Mouse (Mus musculus) stomach, embryonic 15.5 days (tissue): Measurements from ENCODE around the gene Stk36. TPM values are rescaled to one million over a fixed set of nuclear protein-coding genes. Genes with fewer than 3 reads are reported as not detected.

ENCODE experiments used
- ATAC-seq: fragments of 200-750 bp; cut with Nextera tagmentation; 2 replicates; pipeline ENCODE4 v1.8.0; 2017; ENCODE audit warnings: low read depth, moderate number of reproducible peaks, moderate TSS enrichment; ENCODE audit not compliant: insufficient read depth, low FRiP score
- H3K27ac ChIP-seq: fragments of 300-500 bp; sonication (generic); 2 replicates; pipeline ENCODE4 v1.5.1; 2015; ENCODE audit warnings: mild to moderate bottlenecking, inconsistent platforms
- H3K27me3 ChIP-seq: fragments of 300-500 bp; sonication (generic); replicated peaks from 2 replicates; pipeline ENCODE4 v1.6.1; 2015; ENCODE audit warnings: inconsistent platforms
- H3K36me3 ChIP-seq: fragments of 300-500 bp; sonication (generic); 2 replicates; pipeline ENCODE4 v1.6.1; 2015; ENCODE audit warnings: inconsistent platforms
- H3K4me1 ChIP-seq: fragments of 300-500 bp; sonication (generic); 2 replicates; pipeline ENCODE4 v1.6.1; 2015; ENCODE audit warnings: inconsistent platforms
- H3K4me2 ChIP-seq: fragments of 300-500 bp; sonication (generic); 2 replicates; pipeline ENCODE4 v1.6.1; 2015; ENCODE audit warnings: mild to moderate bottlenecking, inconsistent platforms
- H3K4me3 ChIP-seq: fragments of 300-500 bp; sonication (generic); replicated peaks from 2 replicates; pipeline ENCODE4 v1.5.1; 2015; ENCODE audit warnings: inconsistent platforms
- H3K9ac ChIP-seq: fragments of 300-500 bp; sonication (generic); 2 replicates; pipeline ENCODE4 v1.6.1; 2015; ENCODE audit warnings: inconsistent platforms
- H3K9me3 ChIP-seq: fragments of 300-500 bp; sonication (generic); 2 replicates; pipeline ENCODE4 v1.6.1; 2016; ENCODE audit warnings: inconsistent platforms
- WGBS: fragments of 180-500 bp; shearing (Covaris S2); methylation state at CpG from one replicate; pipeline ENCODE4 v1.1.7; 2015; 5-methylcytosine and 5-hydroxymethylcytosine counted together
- polyA plus RNA-seq: library from polyadenylated mRNA; unstranded; fragments of >200 nt; fragmentation: Nextera tagmentation; extraction: Ambion mirVana; gene quantifications from 2 replicates; pipeline ENCODE4 v1.2.1, GENCODE M21; 2015

Gene Stk36
- 3.3 and 5.9 TPM in 2 replicates for polyA plus RNA-seq

DNA sequence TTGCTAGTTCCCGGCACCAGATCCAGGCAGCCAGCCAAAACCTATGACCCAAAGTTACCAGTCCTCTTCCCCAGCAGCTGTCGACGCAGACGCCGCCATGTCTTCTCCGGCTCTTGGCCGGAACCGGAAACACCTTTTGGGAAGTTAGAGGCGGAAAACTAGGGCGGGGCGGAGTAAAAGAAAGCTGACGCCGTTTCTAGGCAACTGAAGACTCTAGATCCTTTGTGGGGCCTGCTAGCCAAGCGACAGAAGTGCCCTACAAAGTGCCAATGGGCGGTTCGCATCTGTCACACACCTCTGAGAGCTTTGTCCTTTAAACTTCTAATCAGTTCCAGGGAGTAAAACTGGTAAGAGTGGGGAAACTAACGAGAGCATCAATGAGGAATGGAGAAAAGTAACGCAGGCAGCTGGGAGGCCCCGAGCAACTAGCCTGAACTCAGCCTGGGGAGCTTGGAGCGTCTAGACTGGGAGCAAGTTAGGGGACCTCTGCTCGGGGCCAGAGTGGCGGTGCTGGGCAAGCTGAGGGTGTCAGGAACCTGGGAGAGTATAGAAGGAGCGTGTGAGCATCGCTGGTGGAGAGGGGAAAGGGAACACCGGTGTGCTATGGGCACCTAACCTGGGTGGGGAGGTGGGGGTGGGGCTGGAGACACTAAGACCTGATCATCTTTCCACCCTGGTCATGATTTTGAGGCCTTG is at the start of gene Stk36, which contains the start of gene Rnf25:
Gene Stk36 (plus strand): TSS at position 179 of the 696 bp plus-strand sequence.
Gene Rnf25 (minus strand): TSS at position 131 of the 696 bp plus-strand sequence.
- Histone ChIP-seq H3K27ac (peak within 1 kb of the TSS; percentile 63), H3K9ac (peak within 1 kb of the TSS; percentile 86), H3K4me3 (peak within 1 kb of the TSS; percentile 91), H3K4me2 (peak within 1 kb of the TSS; percentile 81), H3K27me3 (no peaks in the 10 kb centered on the region), H3K36me3 (peaks cover 15% of the 10 kb centered on the region), H3K4me1 (peaks cover 5% of the 10 kb centered on the region), H3K9me3 (no peaks in the 10 kb centered on the region)
- WGBS = 8% methylated on average over 25 of the region's 25 CpGs
- peak; percentile 84 for ATAC-seq

DNA sequence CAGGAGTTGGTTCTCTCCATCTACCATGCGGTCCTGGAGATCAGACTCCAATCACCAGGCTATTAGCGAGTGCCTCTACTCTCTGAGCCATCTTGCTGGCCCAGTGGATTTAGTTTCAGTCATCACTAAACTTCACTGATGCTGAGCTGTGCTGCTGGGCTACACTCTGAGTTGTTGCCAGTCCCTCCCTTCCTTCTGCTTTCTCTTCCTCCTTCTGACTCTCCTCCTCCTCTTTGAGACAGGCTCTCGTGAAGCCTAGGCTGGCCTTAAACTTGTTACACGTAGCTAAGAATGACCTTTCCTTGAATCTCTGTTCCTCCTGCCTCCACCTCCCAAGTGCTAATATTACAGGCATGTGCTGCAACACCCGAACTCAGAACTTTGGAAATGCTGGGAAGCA is 42.2 kb upstream of the Stk36 start:
- no peak overlapping the region for H3K4me2 ChIP-seq
- no peaks in the 10 kb centered on the region for H3K27me3 ChIP-seq
- no peaks in the 10 kb centered on the region for H3K9me3 ChIP-seq
- no peak overlapping the region for H3K27ac ChIP-seq
- no peak for ATAC-seq
- H3K36me3 ChIP-seq = peaks cover 4% of the 10 kb centered on the region
- 76% methylated on average over 5 of the region's 5 CpGs for WGBS
- H3K4me3 ChIP-seq = no peak overlapping the region
- H3K4me1 ChIP-seq = no peaks in the 10 kb centered on the region
- no peak overlapping the region for H3K9ac ChIP-seq

DNA sequence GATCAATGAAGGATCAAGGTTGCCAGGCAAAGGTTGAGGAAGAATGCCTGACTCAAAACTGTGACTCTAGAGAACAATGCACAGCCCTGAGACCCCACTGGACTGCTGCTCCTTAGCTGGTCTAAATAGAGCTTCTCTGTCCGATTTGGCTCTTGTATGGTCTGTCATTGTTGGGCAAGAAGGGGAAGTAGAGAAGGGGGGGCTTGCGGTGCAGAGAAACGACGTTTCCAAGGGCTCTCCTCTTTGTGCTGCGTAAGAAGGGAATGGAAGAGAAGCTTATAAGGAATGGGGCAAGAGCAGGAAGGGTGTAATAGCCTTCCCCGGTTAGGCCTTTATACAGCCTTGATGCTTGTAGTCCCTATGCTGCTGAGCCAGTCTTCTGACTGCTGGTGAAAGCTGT is 35.4 kb upstream of the Stk36 start:
- Histone ChIP-seq H3K4me1 (no peaks in the 10 kb centered on the region), H3K27ac (no peak overlapping the region), H3K9me3 (no peaks in the 10 kb centered on the region), H3K36me3 (peaks cover 56% of the 10 kb centered on the region), H3K4me3 (no peak overlapping the region), H3K27me3 (no peaks in the 10 kb centered on the region), H3K9ac (no peak overlapping the region), H3K4me2 (no peak overlapping the region)
- no peak for ATAC-seq
- WGBS = 85% methylated on average over 6 of the region's 6 CpGs

DNA sequence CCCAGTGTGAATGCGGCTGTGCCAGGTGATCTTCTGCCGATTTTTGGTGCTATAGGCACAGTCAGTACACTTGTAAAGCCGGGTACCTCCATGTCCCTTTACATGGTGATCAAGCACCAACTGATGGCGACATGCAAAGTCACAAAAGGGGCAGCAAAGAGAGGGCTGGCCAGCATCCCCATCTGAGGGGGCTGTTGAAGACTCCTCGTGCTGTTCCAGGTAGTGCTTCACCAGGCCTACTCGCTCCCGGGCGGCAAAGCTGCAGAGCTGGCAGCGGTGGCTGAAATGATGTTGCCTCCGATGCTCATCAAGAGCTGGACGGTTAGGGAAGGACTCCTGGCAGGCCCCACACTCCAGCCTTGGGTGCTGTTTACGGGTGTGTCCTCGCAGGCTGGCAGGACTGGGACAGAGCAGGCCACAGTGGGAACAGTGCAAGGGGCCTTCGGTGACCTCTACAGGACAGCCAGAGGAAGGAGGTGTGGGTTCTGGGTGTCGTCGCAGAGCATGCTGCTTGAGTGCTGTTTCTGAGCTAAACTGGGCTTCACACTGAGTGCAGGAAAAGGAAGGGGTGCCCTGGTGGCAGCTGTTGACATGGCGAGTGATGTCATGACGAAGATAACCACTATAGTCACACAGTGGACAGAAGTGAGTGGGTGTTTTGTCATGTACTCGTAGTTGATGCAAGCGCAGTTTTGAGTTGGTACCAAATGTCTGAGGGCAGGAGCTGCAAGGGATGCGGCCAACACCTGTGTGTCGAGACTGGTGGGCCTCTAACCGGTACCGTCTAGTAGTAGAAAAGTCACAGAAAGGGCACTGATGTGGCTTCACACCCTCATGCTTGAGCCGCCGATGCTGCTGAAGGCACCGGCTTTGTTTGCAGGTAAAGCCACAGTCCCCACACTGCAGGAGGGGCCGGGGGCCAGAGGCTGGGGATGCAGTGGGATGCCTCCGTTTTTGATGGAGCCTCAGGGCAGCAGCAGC is 31.2 kb upstream of the Stk36 start:
- Histone ChIP-seq H3K4me3 (no peak overlapping the region), H3K27me3 (no peaks in the 10 kb centered on the region), H3K27ac (no peak overlapping the region), H3K9me3 (no peaks in the 10 kb centered on the region), H3K36me3 (peaks cover 74% of the 10 kb centered on the region), H3K4me2 (no peak overlapping the region), H3K9ac (no peak overlapping the region), H3K4me1 (no peaks in the 10 kb centered on the region)
- ATAC-seq = no peak
- 91% methylated on average over 29 of the region's 29 CpGs for WGBS

DNA sequence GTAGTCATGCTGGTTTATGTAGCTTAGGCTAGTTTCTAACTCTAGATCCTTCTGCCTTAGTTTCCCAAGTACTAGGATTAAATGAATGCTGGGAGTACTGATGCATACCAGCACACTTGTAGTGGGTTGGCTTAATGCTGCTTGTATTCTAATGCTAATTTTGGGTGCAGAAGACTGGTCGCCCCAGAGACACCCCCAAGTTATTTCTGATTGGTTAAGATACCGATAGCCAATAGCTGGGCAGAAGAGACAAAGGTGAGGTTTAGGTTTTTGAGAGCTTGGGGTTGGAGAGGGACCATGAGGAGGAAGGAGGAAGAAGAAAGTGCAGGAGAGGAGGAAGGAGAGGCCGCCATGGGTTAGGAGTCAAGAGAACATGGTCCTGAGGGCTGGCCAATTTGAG is 18.6 kb upstream of the Stk36 start:
- no peaks in the 10 kb centered on the region for H3K9me3 ChIP-seq
- no peaks in the 10 kb centered on the region for H3K27me3 ChIP-seq
- no peak overlapping the region for H3K27ac ChIP-seq
- peaks cover 12% of the 10 kb centered on the region; the same call in 1 of the 2 replicates for H3K36me3 ChIP-seq
- no peak overlapping the region for H3K4me3 ChIP-seq
- no peak overlapping the region for H3K4me2 ChIP-seq
- peaks cover 8% of the 10 kb centered on the region for H3K4me1 ChIP-seq
- no peak for ATAC-seq
- H3K9ac ChIP-seq = no peak overlapping the region
- WGBS = 80% methylated on average over 3 of the region's 3 CpGs

DNA sequence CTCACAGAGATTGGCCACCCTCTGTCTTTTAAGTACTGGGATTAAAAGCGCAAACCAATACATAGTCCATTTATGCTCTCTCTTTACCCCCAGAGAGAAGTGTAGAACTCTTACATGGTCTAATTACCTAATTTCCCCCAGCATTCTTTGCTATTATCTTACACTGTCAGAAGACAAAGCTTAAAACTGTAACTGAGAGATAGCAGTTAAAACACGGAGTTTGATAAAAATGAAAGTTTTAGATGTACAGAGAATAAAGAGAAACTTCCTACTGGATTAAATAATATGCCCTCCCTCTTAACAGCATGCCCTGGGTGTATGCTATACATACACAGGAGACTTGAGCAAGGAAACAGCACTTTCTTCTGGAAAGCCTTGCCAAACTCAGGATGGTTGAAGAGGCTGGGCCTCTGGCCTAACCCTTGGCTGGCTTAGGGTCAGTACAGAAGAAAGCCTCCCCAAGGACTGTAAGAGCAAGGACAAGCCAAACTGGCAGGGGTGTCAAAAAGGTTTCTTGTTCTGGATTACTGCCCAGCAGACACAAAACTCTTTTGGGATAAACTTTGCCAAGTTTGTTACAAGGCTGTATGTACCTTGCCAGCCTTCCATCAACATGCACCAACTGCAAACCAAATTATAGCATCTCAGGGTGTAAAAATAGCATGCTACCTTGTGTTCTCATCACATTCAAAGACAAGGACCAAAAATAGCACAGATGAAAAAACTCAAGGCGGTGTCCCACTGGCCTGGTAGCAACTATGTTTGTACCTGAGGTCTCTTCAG is 16.4 kb upstream of the Stk36 start:
- Histone ChIP-seq H3K27ac (no peak overlapping the region), H3K27me3 (no peaks in the 10 kb centered on the region), H3K9me3 (no peaks in the 10 kb centered on the region), H3K4me3 (no peak overlapping the region), H3K36me3 (peaks cover 5% of the 10 kb centered on the region; the same call in 1 of the 2 replicates), H3K4me2 (no peak overlapping the region), H3K9ac (no peak overlapping the region), H3K4me1 (peaks cover 11% of the 10 kb centered on the region)
- WGBS = 93% methylated on average over 3 of the region's 3 CpGs
- no peak for ATAC-seq

DNA sequence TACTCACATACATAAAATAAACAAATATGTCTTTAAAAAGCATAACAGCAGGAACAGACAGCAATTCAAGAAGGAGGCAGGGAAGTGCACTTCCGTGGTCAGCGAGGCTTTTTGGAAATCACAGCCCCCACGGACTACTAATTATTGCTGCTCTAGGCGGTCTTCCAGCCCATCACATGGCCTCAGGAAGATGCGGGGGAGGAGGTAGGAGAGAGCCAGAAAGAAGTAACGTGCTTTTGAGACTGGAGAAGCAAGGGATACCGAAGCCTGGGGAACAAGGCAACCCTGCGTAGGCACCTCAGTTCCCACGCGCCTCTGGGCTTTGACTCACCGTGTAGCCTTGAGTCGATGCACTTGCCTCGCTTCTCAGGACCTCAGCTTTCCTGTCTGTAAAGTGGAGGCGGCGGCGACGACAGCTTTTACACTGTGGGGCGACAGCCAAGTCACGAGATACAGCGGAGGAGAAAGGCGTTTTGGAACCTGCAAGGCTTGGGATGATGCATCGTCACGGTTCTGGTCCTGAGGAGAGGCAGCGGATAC is 13.9 kb upstream of the Stk36 start:
- under 1% methylated on average over 24 of the region's 24 CpGs for WGBS

DNA sequence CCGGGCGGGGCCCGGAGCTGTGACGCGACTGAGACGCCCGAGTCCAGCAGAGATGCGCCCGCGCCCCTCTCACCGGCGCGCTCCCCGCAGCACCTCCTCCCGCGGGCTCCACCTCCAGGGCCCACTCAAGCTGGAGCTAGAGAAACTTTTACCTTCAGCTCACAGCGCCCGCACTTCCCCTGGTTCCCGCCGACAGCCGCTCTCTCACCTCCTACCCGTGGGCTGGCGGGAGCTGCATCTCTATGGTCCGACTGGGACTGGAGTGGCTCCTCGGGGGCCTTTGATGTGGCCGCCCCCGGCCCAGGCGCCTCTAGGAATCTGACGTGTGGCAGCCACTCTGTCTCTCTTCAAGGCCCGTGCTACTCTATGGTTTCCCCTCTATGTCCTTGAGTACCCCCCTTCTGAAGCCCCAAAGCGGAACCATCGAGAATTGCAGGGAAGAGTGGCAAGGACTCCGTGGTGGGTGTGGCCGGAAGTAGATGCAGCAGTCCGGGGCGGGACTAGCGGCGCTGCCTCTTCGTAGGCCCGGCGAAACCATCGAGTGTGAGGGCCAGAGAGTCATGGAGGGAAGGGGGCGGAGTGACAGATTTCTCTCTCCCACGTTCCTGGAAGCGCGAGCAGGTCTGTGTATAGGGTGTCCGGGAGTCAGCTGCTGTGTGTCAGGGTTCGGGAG is 13.3 kb upstream of the Stk36 start, which contains the start of the genes Zfp142 and Bcs1l:
Gene Zfp142 (minus strand): TSS at position 474 of the 673 bp plus-strand sequence.
Gene Bcs1l (plus strand): TSS at position 517 of the 673 bp plus-strand sequence.
- Histone ChIP-seq H3K9ac (peak within 1 kb of the TSS; percentile 82), H3K36me3 (peaks cover 18% of the 10 kb centered on the region), H3K27ac (peak within 1 kb of the TSS; percentile 89), H3K4me2 (peak within 1 kb of the TSS; percentile 92), H3K4me3 (peak within 1 kb of the TSS; percentile 94), H3K9me3 (no peaks in the 10 kb centered on the region), H3K4me1 (peaks cover 11% of the 10 kb centered on the region), H3K27me3 (no peaks in the 10 kb centered on the region)
- peak; percentile 98 for ATAC-seq
- 0% methylated on average over 48 of the region's 48 CpGs for WGBS

More for the DNA sequence above, 13.9 kb upstream of the Stk36 start:
- peak overlapping the region; percentile 73 for H3K9ac ChIP-seq
- no peaks in the 10 kb centered on the region for H3K9me3 ChIP-seq
- H3K36me3 ChIP-seq = peaks cover 18% of the 10 kb centered on the region
- peak overlapping the region; percentile 92 for H3K4me2 ChIP-seq
- H3K27ac ChIP-seq = peak overlapping the region; percentile 89
- H3K27me3 ChIP-seq = no peaks in the 10 kb centered on the region
- ATAC-seq = no peak
- peaks cover 11% of the 10 kb centered on the region for H3K4me1 ChIP-seq
- peak overlapping the region; percentile 94 for H3K4me3 ChIP-seq

DNA sequence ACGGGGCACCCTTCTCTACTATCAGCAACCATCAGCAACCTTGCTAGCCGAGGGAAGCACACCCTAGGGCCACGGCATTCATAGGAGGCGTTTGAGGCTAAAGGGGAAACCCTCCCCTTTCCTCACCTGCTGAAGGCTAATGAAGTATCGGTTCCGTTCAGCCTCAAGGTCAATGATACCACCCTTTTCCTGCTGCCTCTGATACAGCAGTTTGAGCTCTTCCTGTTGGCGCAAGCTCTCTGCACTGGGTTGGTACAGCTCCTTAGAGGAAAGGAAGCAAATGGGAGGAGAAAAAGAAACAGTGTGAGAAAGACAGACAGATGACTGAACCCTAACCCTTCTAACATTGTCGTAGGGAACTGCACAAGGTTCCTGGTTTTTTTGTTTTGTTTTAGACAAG is 6.8 kb upstream of the Stk36 start:
- no peaks in the 10 kb centered on the region for H3K27me3 ChIP-seq
- H3K27ac ChIP-seq = no peak overlapping the region
- no peak overlapping the region for H3K4me3 ChIP-seq
- H3K36me3 ChIP-seq = peaks cover 59% of the 10 kb centered on the region
- no peak overlapping the region for H3K9ac ChIP-seq
- no peak overlapping the region for H3K4me2 ChIP-seq
- H3K9me3 ChIP-seq = no peaks in the 10 kb centered on the region
- no peaks in the 10 kb centered on the region for H3K4me1 ChIP-seq
- 80% methylated on average over 8 of the region's 8 CpGs for WGBS
- ATAC-seq = no peak

DNA sequence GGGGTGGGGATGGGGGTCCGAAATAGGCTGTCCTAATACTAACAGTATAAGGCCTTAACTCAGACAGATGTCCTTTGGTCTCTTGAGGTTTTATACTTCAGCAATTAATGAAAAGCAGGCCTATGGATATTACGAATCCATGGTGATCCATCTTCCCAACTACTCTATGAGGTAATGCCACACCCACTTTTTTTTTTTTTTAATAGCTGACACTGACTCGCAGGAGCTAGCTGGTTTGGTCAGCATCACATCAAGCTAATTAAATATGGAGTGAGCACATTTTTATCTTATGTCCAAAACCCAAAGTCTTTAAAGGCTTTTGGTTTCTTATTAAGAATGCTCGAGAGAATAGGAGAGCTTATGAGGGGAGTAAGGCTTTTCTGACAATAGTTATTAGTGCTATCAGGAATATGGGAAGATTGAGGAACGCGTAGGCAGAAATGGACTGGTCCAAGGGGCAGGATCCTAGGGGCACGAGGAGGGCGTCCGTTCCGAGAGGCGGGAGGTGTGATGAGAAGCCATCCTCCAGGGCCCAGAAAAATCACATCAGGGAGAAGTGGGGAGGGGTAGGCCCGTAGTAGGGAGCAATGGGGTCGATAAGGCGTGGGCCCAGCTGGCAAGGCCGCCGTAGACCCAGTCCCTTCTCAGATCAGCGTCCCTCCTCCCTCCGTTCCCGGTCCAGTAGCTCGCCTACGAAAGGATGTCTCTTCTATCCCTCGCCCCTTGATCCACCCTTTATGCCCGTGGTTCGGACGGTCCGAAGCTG is 561 bp upstream of the Stk36 start:
- Histone ChIP-seq H3K36me3 (peaks cover 16% of the 10 kb centered on the region), H3K4me2 (peak overlapping the region; percentile 81), H3K27ac (peak overlapping the region; percentile 63), H3K27me3 (no peaks in the 10 kb centered on the region), H3K4me3 (peak overlapping the region; percentile 91), H3K9me3 (no peaks in the 10 kb centered on the region), H3K4me1 (peaks cover 5% of the 10 kb centered on the region), H3K9ac (peak overlapping the region; percentile 86)
- 7% methylated on average over 26 of the region's 26 CpGs for WGBS
- ATAC-seq = peak; percentile 64
